8 mouse cellular contexts compared by ENCODE assay signal in the genomic region with DNA sequence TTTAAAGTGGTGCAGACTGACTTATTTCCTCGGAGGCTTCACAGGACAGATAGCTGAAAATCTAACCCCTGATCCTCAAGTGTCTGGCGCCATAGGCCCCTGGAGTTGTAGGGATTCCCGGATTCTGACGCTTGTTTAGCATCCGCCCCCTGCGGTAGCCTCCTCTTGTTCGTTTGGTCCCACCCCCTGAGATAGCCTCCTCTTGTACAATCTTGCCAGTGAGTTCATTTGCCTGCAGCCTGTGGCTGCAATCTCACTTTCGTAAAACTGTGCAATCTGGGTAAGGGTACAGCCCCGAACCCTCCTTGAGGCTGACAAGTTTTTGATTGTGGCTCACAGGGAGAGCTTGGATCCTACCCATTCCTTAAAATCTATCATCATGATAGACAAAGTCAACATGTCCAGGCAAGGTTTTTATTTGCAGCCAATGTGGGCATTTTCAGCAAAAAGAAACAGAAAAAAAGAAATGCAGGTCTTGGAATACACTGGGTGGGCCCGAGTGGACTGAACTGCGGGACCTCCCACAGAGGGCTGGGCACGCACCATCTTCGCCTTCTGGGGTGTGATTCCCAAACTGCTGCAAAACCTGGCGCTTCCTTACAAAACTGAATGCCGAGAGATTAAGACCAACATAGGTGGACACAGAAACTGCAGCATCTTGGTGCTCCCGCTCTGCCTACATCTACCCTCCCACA. TPM values are rescaled to one million over a fixed set of nuclear protein-coding genes. Genes with fewer than 3 reads are reported as not detected.
DNase-seq lines count a peak whose midpoint lies in the region; ATAC-seq and TF ChIP-seq lines count a peak whose summit lies in the region.

No protein-coding gene starts in this region.

- in situ Hi-C loops in CH12.LX (cut with MboI; ENCODE audit: low pct_ligation_motif_present, low pct_unique_long_range_greater_than_20kb, low sequenced_read_pairs), result no loop called here

- peak overlapping the region in 1 of 3 experiments; percentile 1 for H3K4me3 ChIP-seq in CH12.LX (replicated peaks in 1 of 3; ENCODE audit: low read depth in 2 of 3, low read length in 2 of 3, poor library complexity in 1 of 3)
- H3K4me3 ChIP-seq in forebrain, embryonic 13.5 days, result peak overlapping the region; percentile 46; the same call in 1 of the 2 replicates
- peak overlapping the region; percentile 64 for H3K4me3 ChIP-seq in liver, embryonic 12.5 days

- TF ChIP-seq EP300 in CH12.LX (IDR thresholded peaks at IDR 0.05; ENCODE audit: low read length), result no peak

- no peak for TF ChIP-seq POLR2A in CH12.LX (IDR thresholded peaks at IDR 0.05; ENCODE audit: low read depth, low read length)

- dilution Hi-C loops in CH12.LX (cut with MboI; ENCODE audit: extremely low pct_ligation_motif_present, extremely low pct_unique_long_range_greater_than_20kb, low sequenced_read_pairs), result no loop called here

- no peak for ATAC-seq in forebrain, embryonic 13.5 days
- no peak for ATAC-seq in liver, embryonic 12.5 days
- no peak for ATAC-seq in megakaryocyte progenitor cell, adult 5-6 weeks (replicated peaks; ENCODE audit: poor library complexity)
- no peak for ATAC-seq in megakaryocyte-erythroid progenitor cell, adult 5-6 weeks (replicated peaks; ENCODE audit: low FRiP score, low TSS enrichment, poor library complexity, severe bottlenecking)

- H3K27me3 ChIP-seq in CH12.LX (replicated peaks), result peaks cover 83% of the 10 kb centered on the region
- no peaks in the 10 kb centered on the region for H3K27me3 ChIP-seq in forebrain, embryonic 13.5 days
- H3K27me3 ChIP-seq in liver, embryonic 12.5 days (replicated peaks), result 0 out of 2 replicates have a peak, but pooled peaks cover 3% of the 10 kb centered on the region

- H3K36me3 ChIP-seq in CH12.LX (replicated peaks in 1 of 2; ENCODE audit: control insufficient read depth in 1 of 2, insufficient read depth in 1 of 2, low read length in 1 of 2), result no peaks in the 10 kb centered on the region
- no peaks in the 10 kb centered on the region for H3K36me3 ChIP-seq in forebrain, embryonic 13.5 days (ENCODE audit: poor library complexity, severe bottlenecking)
- no peaks in the 10 kb centered on the region for H3K36me3 ChIP-seq in liver, embryonic 12.5 days

- peak; percentile 4 for DNase-seq in embryo, embryonic 10 days (ENCODE audit: low spot score)
- no peak for DNase-seq in embryo, embryonic 11 days
- no peak for DNase-seq in CH12.LX (ENCODE audit: extremely low read depth)
- no peak for DNase-seq in spleen, postnatal 10 days (ENCODE audit: low spot score in 2 of 2)

- no peak for TF ChIP-seq CTCF in CH12.LX (conservative IDR thresholded peaks at IDR 0.05 in 1 of 2, IDR thresholded peaks at IDR 0.05 in 1 of 2; ENCODE audit: low read depth in 2 of 2, low read length in 2 of 2)

- H3K4me1 ChIP-seq in CH12.LX (ENCODE audit: control insufficient read depth in 1 of 2, insufficient read depth in 2 of 2), result peaks cover 9 to 24% of the 10 kb centered on the region in 2 experiments
- peaks cover 40% of the 10 kb centered on the region for H3K4me1 ChIP-seq in forebrain, embryonic 13.5 days
- peaks cover 47% of the 10 kb centered on the region for H3K4me1 ChIP-seq in liver, embryonic 12.5 days

- no peak overlapping the region for H3K9ac ChIP-seq in CH12.LX (ENCODE audit: insufficient read depth, low read depth)
- peak overlapping the region; percentile 81 for H3K9ac ChIP-seq in forebrain, embryonic 13.5 days
- peak overlapping the region; percentile 68 for H3K9ac ChIP-seq in liver, embryonic 12.5 days

- no peak for TF ChIP-seq RAD21 in CH12.LX (IDR thresholded peaks at IDR 0.05; ENCODE audit: low read depth, low read length)

- no peak overlapping the region for H3K27ac ChIP-seq in CH12.LX (ENCODE audit: insufficient read depth, low read depth)
- H3K27ac ChIP-seq in forebrain, embryonic 13.5 days, result peak overlapping the region; percentile 96
- H3K27ac ChIP-seq in liver, embryonic 12.5 days, result peak overlapping the region; percentile 96

- H3K4me2 ChIP-seq in CH12.LX (ENCODE audit: insufficient read depth, low read depth, poor library complexity, severe bottlenecking), result peak overlapping the region; percentile 96; the same call in 1 of the 2 replicates
- H3K4me2 ChIP-seq in forebrain, embryonic 13.5 days, result peak overlapping the region; percentile 81
- peak overlapping the region; percentile 98 for H3K4me2 ChIP-seq in liver, embryonic 12.5 days

- H3K9me3 ChIP-seq in CH12.LX (replicated peaks; ENCODE audit: low read length), result peaks cover 6% of the 10 kb centered on the region
- H3K9me3 ChIP-seq in forebrain, embryonic 13.5 days (replicated peaks), result no peaks in the 10 kb centered on the region
- no peaks in the 10 kb centered on the region for H3K9me3 ChIP-seq in liver, embryonic 12.5 days (replicated peaks)

- no peaks in the 10 kb centered on the region for H3K79me2 ChIP-seq in CH12.LX (replicated peaks; ENCODE audit: control insufficient read depth, extremely low read depth, insufficient read depth, poor library complexity, severe bottlenecking)

- WGBS in forebrain, embryonic 13.5 days, result 41% methylated on average over 16 of the region's 16 CpGs
- 64% methylated on average over 16 of the region's 16 CpGs for WGBS in liver, embryonic 12.5 days (ENCODE audit: insufficient replicate concordance)

TF ChIP-seq in CH12.LX, 34 proteins besides CTCF, POLR2A, EP300 and RAD21:
- no peak for TF ChIP-seq TBP (conservative IDR thresholded peaks at IDR 0.05; ENCODE audit: low read depth, low read length)
- no peak for TF ChIP-seq POLR2AphosphoS2 (IDR thresholded peaks at IDR 0.05; ENCODE audit: low read depth, low read length)
- no peak for TF ChIP-seq NRF1 (IDR thresholded peaks at IDR 0.05; ENCODE audit: low read depth, low read length)
- no peak for TF ChIP-seq TCF12 (IDR thresholded peaks at IDR 0.05; ENCODE audit: low read depth, low read length)
- no peak for TF ChIP-seq PAX5 (IDR thresholded peaks at IDR 0.05; ENCODE audit: low read length)
- TF ChIP-seq ZNF384 (IDR thresholded peaks at IDR 0.05; ENCODE audit: low read depth, low read length), result no peak
- no peak for TF ChIP-seq MAFK (IDR thresholded peaks at IDR 0.05; ENCODE audit: insufficient replicate concordance, low read length)

RNA-seq across cellular contexts. Expression of a gene that starts 33.5 kb away (rescaled TPM):
- total RNA-seq in CH12.LX (2012; rRNA removed) (1,832 and 2,176 TPM in 2 replicates), CH12.LX (2014; rRNA removed) (2,424 and 2,484 TPM in 2 replicates)
- polyA plus RNA-seq in CH12.LX (2012; ENCODE audit: insufficient read length, low read depth), result 3,554 and 4,362 TPM in 2 replicates
- polyA plus RNA-seq in forebrain, embryonic 13.5 days (2015; fragmentation: Nextera tagmentation; extraction: Ambion mirVana), result 3,229 and 3,555 TPM in 2 replicates
- 952 and 1,008 TPM in 2 replicates for polyA plus RNA-seq in liver, embryonic 12.5 days (2016; fragmentation: Nextera tagmentation; extraction: Ambion mirVana)
- total RNA-seq in megakaryocyte progenitor cell, adult 5-6 weeks (2015), result 1,607 and 1,783 TPM in 2 replicates
- total RNA-seq in megakaryocyte progenitor cell, adult 5-6 weeks (2017), result 724 and 844 TPM in 2 replicates
- total RNA-seq in megakaryocyte-erythroid progenitor cell, adult 5-6 weeks (2014; fragmentation: Nextera tagmentation), result 774 and 823 TPM in 2 replicates
- 492 and 662 TPM in 2 replicates for total RNA-seq in megakaryocyte-erythroid progenitor cell, adult 5-6 weeks (2017)

RNA-seq across cellular contexts. Expression of a gene that starts 46.5 kb away (rescaled TPM):
- total RNA-seq in CH12.LX (2012; rRNA removed) (0.25 TPM in 1 of 2 replicates, not detected in the other), CH12.LX (2014; rRNA removed) (not detected in 2 replicates)
- not detected in 2 replicates for polyA plus RNA-seq in CH12.LX (2012; ENCODE audit: insufficient read length, low read depth)
- 1.3 and 1.7 TPM in 2 replicates for polyA plus RNA-seq in forebrain, embryonic 13.5 days (2015; fragmentation: Nextera tagmentation; extraction: Ambion mirVana)
- polyA plus RNA-seq in liver, embryonic 12.5 days (2016; fragmentation: Nextera tagmentation; extraction: Ambion mirVana), result 0.16 and 0.18 TPM in 2 replicates
- total RNA-seq in megakaryocyte progenitor cell, adult 5-6 weeks (2015), result not detected in 2 replicates
- total RNA-seq in megakaryocyte progenitor cell, adult 5-6 weeks (2017), result not detected in 2 replicates
- total RNA-seq in megakaryocyte-erythroid progenitor cell, adult 5-6 weeks (2014; fragmentation: Nextera tagmentation), result not detected in 2 replicates
- total RNA-seq in megakaryocyte-erythroid progenitor cell, adult 5-6 weeks (2017), result not detected in 2 replicates
